Mouse (Mus musculus): ENCODE measurements at regions not wholly inside any gene's neighbourhood (a gene's known extent, or its start where the extent isn't known, plus 50 kb on each side); places are given as distances from the start of the nearest gene placed in this dataset.

- DNase-seq (ENCODE audit: low spot score): no peak
Measured at GRCm38 (mm10) chr6:31107916-31108685, 149.2 kb upstream of the Klf14 start.

DNA sequence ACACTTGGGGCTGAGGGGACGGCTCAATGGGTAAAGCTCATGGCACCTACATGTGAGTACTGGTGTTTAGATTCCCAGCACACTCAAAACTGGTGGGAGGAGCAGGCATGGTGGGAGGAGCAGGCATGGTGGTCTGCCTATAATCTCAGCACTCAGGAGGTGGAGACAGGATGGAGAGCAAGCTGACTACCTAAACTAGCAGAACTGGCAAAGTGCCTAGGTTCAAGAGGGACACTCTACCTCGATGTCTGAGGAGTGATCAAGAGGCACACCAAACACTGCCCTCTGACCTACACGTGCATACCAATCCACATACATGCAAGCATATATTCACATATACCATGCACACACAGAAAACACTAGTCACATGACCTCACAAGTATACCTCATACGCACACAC lies 150.7 kb upstream of the Klf14 start:
- no peak for DNase-seq (ENCODE audit: low spot score)

GRCm38 (mm10) chr6:31112293-31113077 lies 153.6 kb upstream of the Klf14 start:
- DNase-seq (ENCODE audit: low spot score): no peak

- peak; percentile 20 for DNase-seq (ENCODE audit: low spot score)
Measured at GRCm38 (mm10) chr6:31113558-31114326, 154.9 kb upstream of the Klf14 start.

DNA sequence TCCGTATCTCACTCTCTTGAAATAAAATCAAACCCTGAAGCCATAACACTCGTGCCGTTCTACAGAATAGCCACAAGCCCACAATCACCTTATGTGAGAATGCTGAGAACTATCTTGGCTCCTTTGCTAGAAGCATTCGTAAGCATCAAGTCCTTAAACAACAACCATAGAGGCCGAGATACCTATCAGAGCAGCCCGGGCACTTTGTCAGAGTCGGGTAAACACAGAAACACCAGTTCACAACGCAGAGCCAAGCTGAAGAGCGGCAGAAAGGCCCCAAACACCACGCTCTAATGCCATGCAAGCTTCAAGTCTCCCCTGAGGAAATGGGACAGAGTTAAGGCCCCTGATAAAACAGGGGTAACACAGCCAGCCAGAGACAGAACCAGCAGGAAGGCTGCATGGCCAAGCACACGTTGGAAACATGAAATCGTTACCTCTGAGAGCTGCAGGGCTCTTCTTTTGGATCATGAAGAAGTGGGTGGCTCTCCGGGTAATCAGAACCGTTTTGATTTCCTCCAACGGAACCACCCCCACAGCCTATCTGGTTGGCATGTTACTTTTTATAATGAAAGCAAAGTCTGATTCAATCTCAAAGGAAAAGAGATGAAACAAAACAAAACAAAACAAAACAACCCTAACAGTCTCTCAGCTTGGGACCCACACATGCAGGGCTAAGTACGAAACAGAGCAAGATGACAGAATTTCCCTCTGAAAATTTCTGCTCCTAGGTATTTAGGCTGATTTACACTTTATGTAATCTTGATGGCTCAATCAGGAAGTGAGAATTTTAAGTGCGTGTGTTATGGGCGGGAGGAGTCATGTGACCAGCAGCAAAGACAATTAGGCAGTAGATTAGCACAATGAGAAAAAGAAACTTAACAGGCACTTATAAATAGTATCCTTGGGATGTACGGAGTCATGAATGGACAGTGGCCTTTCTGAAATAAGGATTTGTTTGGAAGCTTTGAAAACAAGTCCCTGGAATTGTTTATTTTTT lies 155.8 kb upstream of the Klf14 start:
- peak; percentile 18 for DNase-seq (ENCODE audit: low spot score)

GRCm38 (mm10) chr6:31115566-31115965 lies 156.7 kb upstream of the Klf14 start:
- no peak for DNase-seq (ENCODE audit: low spot score)

GRCm38 (mm10) chr6:31116365-31116764 lies 157.5 kb upstream of the Klf14 start:
- DNase-seq (ENCODE audit: low spot score): no peak

DNA sequence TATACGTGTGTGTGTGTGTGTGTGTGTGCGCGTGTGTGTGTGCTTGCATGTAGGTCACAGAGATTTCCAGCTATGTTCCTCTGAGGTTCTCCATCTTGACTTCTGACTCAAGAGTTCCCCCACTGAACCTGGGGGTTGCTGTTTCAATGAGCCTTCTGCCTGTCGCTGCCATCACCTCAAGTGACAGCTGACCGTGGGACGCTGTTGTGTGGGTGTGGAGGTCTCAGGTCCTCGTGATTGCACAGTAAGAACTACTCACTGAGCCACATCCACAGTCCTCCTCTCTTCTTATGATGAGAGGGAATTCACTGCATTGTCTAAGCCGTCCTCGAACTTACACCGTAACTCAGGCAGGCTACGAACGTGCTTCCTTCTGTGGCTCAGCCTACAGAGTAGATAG lies 158.8 kb upstream of the Klf14 start:
- no peak for DNase-seq (ENCODE audit: low spot score)

- DNase-seq (ENCODE audit: low spot score): no peak
Measured at GRCm38 (mm10) chr6:31121008-31121407, 162.1 kb upstream of the Klf14 start.

DNA sequence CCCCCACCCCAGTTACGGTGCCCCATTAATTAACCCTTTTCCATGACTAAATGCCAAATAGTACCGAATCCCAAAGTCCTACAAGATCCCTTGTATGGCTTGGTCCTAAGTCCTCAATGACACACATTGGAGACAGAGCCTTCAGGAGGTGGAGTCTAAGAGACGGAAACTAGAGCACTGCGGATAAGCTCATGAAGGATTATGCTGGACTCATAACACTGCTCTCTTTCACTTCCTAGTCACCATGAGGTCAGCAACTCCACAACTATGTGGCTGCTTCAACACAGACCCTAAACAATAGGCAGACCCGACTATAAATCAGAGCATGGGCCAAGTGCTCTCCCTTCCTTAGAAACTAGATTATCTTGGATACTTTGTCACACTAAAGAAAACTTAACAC lies 164.0 kb upstream of the Klf14 start:
- no peak for DNase-seq (ENCODE audit: low spot score)

GRCm38 (mm10) chr6:31123342-31123990 lies 164.6 kb upstream of the Klf14 start:
- no peak for DNase-seq (ENCODE audit: low spot score)

- no peak for DNase-seq (ENCODE audit: low spot score)
Measured at GRCm38 (mm10) chr6:31124076-31124475, 165.2 kb upstream of the Klf14 start.

- no peak for DNase-seq (ENCODE audit: low spot score)
Measured at GRCm38 (mm10) chr6:31124872-31125271, 166.0 kb upstream of the Klf14 start.

DNA sequence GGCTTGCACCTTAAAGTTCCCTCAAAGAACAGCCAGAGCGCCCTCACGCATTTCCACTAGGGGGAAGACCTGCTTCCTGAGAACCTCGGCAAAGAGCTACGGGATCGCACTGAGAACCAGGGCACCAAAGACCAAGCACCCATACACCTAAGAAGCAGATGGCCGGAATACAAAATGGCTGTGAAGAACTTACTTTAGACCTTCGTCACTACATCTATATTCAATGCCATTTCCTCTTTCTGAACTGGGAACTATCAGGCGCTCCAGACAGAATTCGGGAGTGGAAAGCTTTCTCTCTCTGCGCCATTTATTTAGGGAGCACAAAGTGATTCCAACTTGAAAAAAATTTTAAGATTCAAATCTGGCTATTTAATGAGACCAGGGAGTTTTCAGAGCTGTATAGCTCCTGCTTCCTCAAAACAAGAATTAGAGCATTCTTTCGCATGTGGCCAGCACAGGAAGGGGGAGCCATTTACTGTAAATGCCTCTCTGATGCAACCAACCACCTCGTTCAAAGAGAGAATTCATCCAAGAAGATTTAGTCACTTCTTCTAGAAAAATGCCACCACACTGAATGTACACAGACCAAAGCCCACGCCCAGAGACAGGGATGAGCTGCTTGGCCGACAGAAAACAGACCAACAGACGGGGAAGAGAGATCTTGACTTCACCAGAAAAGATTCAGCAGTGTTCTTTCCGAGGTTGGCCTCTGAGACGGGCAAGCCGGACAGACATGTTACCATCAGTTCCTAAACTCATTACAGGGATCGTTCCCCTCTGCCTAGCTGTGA lies 166.6 kb upstream of the Klf14 start:
- peak; percentile 82 for DNase-seq (ENCODE audit: low spot score)

- peak; percentile 74 for DNase-seq (ENCODE audit: low spot score)
Measured at GRCm38 (mm10) chr6:31126131-31126871, 167.4 kb upstream of the Klf14 start.

GRCm38 (mm10) chr6:31129170-31129569 lies 170.3 kb upstream of the Klf14 start:
- DNase-seq (ENCODE audit: low spot score): no peak

GRCm38 (mm10) chr6:31129987-31130386 lies 171.1 kb upstream of the Klf14 start:
- no peak for DNase-seq (ENCODE audit: low spot score)

GRCm38 (mm10) chr6:31130522-31130921 lies 171.6 kb upstream of the Klf14 start:
- DNase-seq (ENCODE audit: low spot score): no peak

GRCm38 (mm10) chr6:31131716-31132115 lies 172.8 kb upstream of the Klf14 start:
- DNase-seq (ENCODE audit: low spot score): no peak

Data from c-Kit-positive CD71-positive TER-119-positive erythroid progenitor cells, embryonic 14.5 days (primary cell).